Mouse (Mus musculus) ES-E14 (cell line): ENCODE data around the gene Dop1a. TPM values are rescaled to one million over a fixed set of nuclear protein-coding genes. Genes with fewer than 3 reads are reported as not detected.

Experiments
- DNase-seq: peaks from one replicate; pipeline ENCODE4 v3.0.0-alpha.2; 2013; ENCODE audit warnings: low read depth, low spot score
- H3K27ac ChIP-seq: 2 replicates; pipeline ENCODE4 v1.5.1; 2012; ENCODE audit warnings: low read depth, mild to moderate bottlenecking, low read length, moderate library complexity, mixed read lengths; ENCODE audit not compliant: poor library complexity, insufficient read depth, severe bottlenecking
- H3K36me3 ChIP-seq: 2 replicates; pipeline ENCODE4 v1.6.1; 2012; ENCODE audit warnings: mild to moderate bottlenecking, low read length, moderate library complexity, mixed read lengths; ENCODE audit not compliant: control insufficient read depth, poor library complexity, insufficient read depth, severe bottlenecking
- H3K4me1 ChIP-seq, 2 experiments: fragments of 150-350 bp in 1 of 2; sonication (generic) in 1 of 2; 2 replicates each; pipeline ENCODE4 v1.6.1; 2012; ENCODE audit warnings: low read length in 2 of 2, mild to moderate bottlenecking in 1 of 2, mixed read lengths in 1 of 2; ENCODE audit not compliant: control insufficient read depth in 2 of 2, insufficient read depth in 2 of 2, poor library complexity in 1 of 2
- H3K4me3 ChIP-seq, 2 experiments: fragments of 150-350 bp in 1 of 2; sonication (generic) in 1 of 2; 2 replicates each; pipeline ENCODE4 v1.5.1; 2012; ENCODE audit warnings: low read length in 2 of 2, low read depth in 1 of 2, mild to moderate bottlenecking in 1 of 2, mixed read lengths in 1 of 2; ENCODE audit not compliant: insufficient read depth in 1 of 2, poor library complexity in 1 of 2, severe bottlenecking in 1 of 2
- H3K9ac ChIP-seq: 2 replicates; pipeline ENCODE4 v1.6.1; 2012; ENCODE audit warnings: low read depth, mild to moderate bottlenecking, low read length, mixed read lengths; ENCODE audit not compliant: poor library complexity, insufficient read depth, severe bottlenecking
- H3K9me3 ChIP-seq: fragments of 150-350 bp; sonication (generic); 2 replicates; pipeline ENCODE4 v1.6.1; 2012; ENCODE audit warnings: low read depth, mild to moderate bottlenecking, low read length; ENCODE audit not compliant: control insufficient read depth, insufficient read depth
- CHD2 ChIP-seq: IDR thresholded peaks from 2 replicates; pipeline ENCODE4 v1.6.1; 2014; ENCODE audit warnings: mild to moderate bottlenecking, low read depth, low read length, inconsistent platforms
- HCFC1 ChIP-seq: IDR thresholded peaks from 2 replicates; pipeline ENCODE4 v1.6.1; 2012; ENCODE audit warnings: low read length, inconsistent platforms, borderline replicate concordance; ENCODE audit not compliant: insufficient read depth
- MAFK ChIP-seq: IDR thresholded peaks from 2 replicates; pipeline ENCODE4 v1.6.1; 2014; ENCODE audit warnings: mild to moderate bottlenecking, low read depth, low read length, inconsistent platforms; ENCODE audit not compliant: insufficient read depth
- ZC3H11A ChIP-seq: IDR thresholded peaks from 2 replicates; pipeline ENCODE4 v1.6.1; 2012; ENCODE audit warnings: low read depth, mild to moderate bottlenecking, inconsistent platforms, low read length, borderline replicate concordance
- ZNF384 ChIP-seq: IDR thresholded peaks from 2 replicates; pipeline ENCODE4 v1.6.1; 2012; ENCODE audit warnings: low read depth, low read length, inconsistent platforms
- in situ Hi-C, 2 experiments: fragments of 600-800 bp; cut with MboI; formaldehyde crosslinking; loops; one replicate each; pipeline ENCODE4 v1.15.1; 2025; ENCODE audit warnings: low sequenced_read_pairs in 2 of 2, inconsistent platforms in 1 of 2; ENCODE audit not compliant: unreplicated experiment in 2 of 2
- total RNA-seq: library from RNA; depleted of rRNA; stranded (reverse); fragments of 300-350 nt; gene quantifications from 2 replicates; pipeline ENCODE4 v1.2.3, GENCODE M21; 2012

Dop1a gene
- total RNA-seq, 1 experiment: 20.5 TPM

DNA sequence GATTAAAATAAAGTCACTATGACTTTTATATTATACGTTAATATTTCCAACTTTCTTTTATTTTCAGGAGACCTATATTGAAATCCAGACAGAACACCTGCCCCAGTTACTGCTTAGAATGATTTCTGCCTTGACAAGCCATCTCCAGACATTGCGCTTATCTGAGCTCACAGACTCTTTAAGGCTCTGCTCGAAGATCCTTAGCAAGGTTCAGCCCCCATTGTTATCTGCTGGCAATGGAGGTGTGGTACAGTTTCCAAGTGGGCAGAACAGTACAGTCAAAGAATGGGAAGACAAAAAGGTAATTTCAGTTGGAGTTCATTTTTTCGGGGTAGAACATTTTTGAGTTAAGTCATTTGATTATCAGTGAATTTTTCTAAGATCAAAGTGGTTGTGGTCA lies 40.5 kb downstream of the Dop1a start:
- Histone ChIP-seq H3K9me3 (no peaks in the 10 kb centered on the region), H3K4me1 (no peaks in the 10 kb centered on the region), H3K9ac (no peak overlapping the region), H3K27ac (no peak overlapping the region), H3K4me3 (no peak overlapping the region), H3K36me3 (no peaks in the 10 kb centered on the region)
- DNase-seq: no peak
- TF ChIP-seq ZC3H11A: no peak
- TF ChIP-seq ZNF384: no peak
- no peak for TF ChIP-seq CHD2
- TF ChIP-seq HCFC1: no peak
- TF ChIP-seq MAFK: no peak
- in situ Hi-C loops: no loop called here

DNA sequence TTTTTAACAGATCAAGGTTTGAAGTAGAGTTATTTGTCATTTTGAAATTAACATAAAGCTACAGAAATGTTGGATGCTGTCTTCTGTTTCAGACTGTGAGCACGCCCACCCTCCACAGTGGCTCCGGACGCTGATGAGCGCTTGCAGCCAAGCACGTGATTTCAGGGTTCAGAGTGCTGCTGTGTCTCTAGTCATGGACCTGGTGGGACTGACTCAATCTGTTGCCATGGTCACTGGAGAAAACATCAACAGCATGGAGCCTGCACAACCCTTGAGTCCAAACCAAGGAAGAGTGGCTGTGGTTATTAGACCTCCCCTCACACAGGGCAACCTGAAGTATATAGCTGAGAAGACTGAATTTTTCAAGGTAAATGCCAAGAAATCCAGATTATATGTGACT lies 46.8 kb downstream of the Dop1a start:
- DNase-seq: no peak
- Histone ChIP-seq H3K4me3 (no peak overlapping the region), H3K9ac (no peak overlapping the region), H3K4me1 (no peaks in the 10 kb centered on the region), H3K27ac (no peak overlapping the region), H3K36me3 (peaks cover 2% of the 10 kb centered on the region), H3K9me3 (no peaks in the 10 kb centered on the region)
- TF ChIP-seq HCFC1 (no peak), MAFK (no peak), ZC3H11A (no peak), ZNF384 (no peak), CHD2 (no peak)
- in situ Hi-C loops: no loop called here

DNA sequence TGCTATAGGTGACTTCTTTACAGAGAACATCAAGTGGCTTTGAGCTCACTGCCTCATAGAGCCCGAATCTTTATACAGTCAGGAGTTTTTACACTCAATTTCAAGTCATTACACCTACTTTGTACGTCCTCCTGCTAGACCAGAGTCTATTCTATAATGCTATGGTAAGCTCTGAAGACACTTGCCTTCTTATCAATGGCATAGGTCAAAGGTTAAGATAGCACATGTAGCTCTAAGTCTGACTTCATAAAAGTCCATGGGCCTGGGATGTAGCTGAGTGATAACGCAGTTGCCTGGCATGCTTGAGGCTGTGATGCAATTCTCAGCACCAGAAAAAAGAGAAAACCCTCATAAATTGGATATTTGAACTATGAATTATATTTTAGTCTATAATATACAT lies 47.4 kb downstream of the Dop1a start:
- TF ChIP-seq ZNF384: no peak
- no peak for TF ChIP-seq ZC3H11A
- no peak for TF ChIP-seq MAFK
- no peak for TF ChIP-seq CHD2
- no peak for TF ChIP-seq HCFC1
- H3K9me3 ChIP-seq: no peaks in the 10 kb centered on the region
- H3K27ac ChIP-seq: no peak overlapping the region
- no peak overlapping the region for H3K9ac ChIP-seq
- peaks cover 2% of the 10 kb centered on the region for H3K36me3 ChIP-seq
- in situ Hi-C loops: no loop called here
- DNase-seq: no peak
- H3K4me1 ChIP-seq: no peaks in the 10 kb centered on the region
- no peak overlapping the region for H3K4me3 ChIP-seq

- TF ChIP-seq HCFC1 (no peak), ZNF384 (no peak), ZC3H11A (no peak), MAFK (no peak), CHD2 (no peak)
- no peak overlapping the region for H3K27ac ChIP-seq
- H3K36me3 ChIP-seq: peaks cover 2% of the 10 kb centered on the region
- H3K4me3 ChIP-seq: no peak overlapping the region
- no peaks in the 10 kb centered on the region for H3K4me1 ChIP-seq
- H3K9me3 ChIP-seq: no peaks in the 10 kb centered on the region
- in situ Hi-C loops: no loop called here
- DNase-seq: no peak
- H3K9ac ChIP-seq: no peak overlapping the region
Measured at GRCm38 (mm10) chr9:86514798-86515197, 47.8 kb downstream of the Dop1a start.

- H3K4me1 ChIP-seq: no peaks in the 10 kb centered on the region
- no peak overlapping the region for H3K4me3 ChIP-seq
- H3K9me3 ChIP-seq: no peaks in the 10 kb centered on the region
- peaks cover 2% of the 10 kb centered on the region; the same call in 1 of the 2 replicates for H3K36me3 ChIP-seq
- H3K9ac ChIP-seq: no peak overlapping the region
- no peak for DNase-seq
- TF ChIP-seq ZNF384 (no peak), MAFK (no peak), HCFC1 (no peak), CHD2 (no peak)
- in situ Hi-C loops: no loop called here
- H3K27ac ChIP-seq: no peak overlapping the region
Measured at GRCm38 (mm10) chr9:86522335-86522734, 55.4 kb downstream of the Dop1a start.
